Mouse (Mus musculus) left cerebral cortex, postnatal 25 days (tissue): ENCODE data around the gene Elobl. TPM values are rescaled to one million over a fixed set of nuclear protein-coding genes. Genes with fewer than 3 reads are reported as not detected.

Source experiments
- DNase-seq, 2 experiments: peaks; one replicate each; pipeline ENCODE4 v3.0.0; 2022; ENCODE audit warnings: low spot score in 2 of 2, mixed read lengths in 1 of 2
- intact Hi-C: fragments of 180-260 bp; cut with DNase I; formaldehyde crosslinking; loops from one replicate; pipeline ENCODE4 v1.15.1; 2025
- total RNA-seq, 2 experiments: library from RNA; stranded (reverse); gene quantifications; 2 replicates each; pipeline ENCODE4 v1.2.3; 2021

The Elobl gene
- total RNA-seq, 2 experiments from 2014 or later: not detected

DNA sequence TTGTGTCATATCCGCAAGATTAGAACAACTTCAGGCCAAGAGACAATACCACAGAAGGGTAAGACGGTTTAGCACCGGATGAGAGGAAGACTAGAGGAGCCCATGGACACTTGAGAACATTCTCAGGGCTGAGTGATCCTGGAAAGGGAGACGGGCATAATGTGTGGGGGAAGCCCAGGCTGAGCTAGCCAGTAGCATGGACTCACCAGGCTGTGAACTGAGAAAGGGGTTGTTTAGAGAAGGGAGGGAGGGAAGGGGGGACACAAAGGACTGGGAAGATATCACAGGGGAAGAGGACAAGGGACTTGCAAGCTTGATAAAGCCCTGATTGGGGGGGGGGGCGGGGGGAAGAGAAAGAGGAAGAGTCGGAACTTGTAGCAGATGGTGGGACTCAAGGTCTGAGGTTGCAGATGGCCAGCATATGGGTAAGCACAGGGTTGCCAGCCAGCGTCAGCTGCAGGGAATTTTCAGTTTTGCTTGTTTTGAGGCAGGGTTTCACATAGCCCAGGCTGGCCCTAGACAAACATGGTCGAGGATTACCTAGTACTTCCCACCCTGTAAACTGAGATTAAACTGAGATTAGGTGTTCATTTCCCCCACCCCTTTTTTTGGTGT lies 20.7 kb downstream of the Elobl start:
- DNase-seq: no peak
- intact Hi-C loops: no loop called here

DNA sequence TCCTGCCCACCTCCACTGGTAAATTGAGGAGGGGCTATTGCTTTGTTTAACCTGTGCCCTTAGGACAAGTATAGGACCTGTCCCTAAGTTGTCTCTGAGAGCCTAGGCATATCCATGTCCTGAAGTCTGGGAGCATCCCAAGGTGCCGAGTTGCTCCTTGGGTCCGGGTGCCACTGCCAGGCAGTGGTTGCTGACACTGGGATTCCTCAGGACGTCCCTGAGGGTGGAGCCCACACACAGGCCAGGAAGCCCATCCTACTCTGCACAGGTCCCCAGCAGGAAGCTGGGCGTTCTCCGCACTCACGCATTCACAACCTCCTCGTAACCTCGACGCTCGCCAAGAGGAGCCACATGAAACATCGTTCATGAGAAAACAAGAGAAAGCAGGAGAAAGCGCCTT lies 25.2 kb downstream of the Elobl start:
- intact Hi-C loops: no loop called here
- no peak for DNase-seq

DNA sequence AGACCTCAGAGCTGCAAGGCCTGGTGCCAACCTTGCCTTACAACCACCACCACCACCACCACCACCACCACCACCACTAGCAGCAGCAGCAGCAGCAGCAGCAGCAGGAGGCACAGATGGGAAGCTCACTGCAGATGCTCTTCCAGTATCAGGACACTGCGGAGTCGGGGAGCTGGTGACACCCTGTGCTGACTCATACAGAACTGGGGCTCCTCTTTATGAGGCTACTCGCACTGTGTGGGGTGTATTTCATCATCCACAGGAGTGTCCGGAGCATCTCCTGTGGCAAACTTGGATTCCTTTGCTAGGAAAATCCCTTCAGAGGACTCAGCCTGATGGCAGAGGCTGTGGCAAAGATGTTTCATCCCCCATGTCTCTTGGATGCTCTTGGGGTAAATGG lies 27.1 kb downstream of the Elobl start:
- intact Hi-C loops: loop anchor here (5.0 kb wide), 1 partner anchor 87 kb away; no protein-coding TSS in a partner anchor
- peak in 1 of 2 experiments; percentile 72 for DNase-seq

DNA sequence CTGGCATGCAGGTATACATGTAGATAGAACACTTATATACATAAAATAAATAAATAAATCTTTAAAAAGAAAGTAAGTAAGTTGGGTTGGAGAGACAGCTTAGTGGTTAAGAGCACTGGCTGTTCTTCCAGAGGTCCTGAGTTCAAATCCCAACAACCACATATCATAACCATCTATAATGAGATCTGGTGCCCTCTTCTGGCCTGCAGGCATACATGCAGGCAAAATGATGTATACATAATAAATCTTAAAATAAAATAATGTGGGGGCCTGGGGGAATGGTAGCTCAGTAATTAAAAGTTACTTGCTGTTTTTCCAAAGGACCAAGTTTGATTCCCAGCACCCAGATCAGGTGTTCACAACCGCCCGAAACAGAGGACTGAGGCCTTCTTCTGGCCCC lies 28.0 kb downstream of the Elobl start:
- intact Hi-C loops: loop anchor here (5.0 kb wide), 1 partner anchor 86 kb away; no protein-coding TSS in a partner anchor
- no peak for DNase-seq

DNA sequence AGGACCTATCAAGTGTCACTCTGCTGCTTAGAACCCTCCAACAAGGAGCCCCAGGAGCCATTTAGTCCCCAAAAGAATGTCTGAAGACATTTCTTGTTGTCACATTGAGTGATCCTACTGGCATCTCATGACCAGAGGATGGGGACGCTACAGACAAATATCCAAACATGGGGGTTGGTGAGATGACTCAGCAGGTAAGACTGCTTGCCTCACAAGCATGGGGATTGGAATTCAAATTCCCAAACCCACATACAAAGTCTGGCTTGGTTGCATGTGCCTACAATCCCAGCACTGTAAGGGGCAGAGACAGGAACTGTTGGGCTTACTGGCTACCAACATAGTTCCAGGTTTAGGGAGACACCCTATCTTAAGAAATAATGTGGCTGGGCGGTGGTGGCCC lies 28.8 kb downstream of the Elobl start:
- no peak for DNase-seq
- intact Hi-C loops: loop anchor here (5.0 kb wide), 1 partner anchor 86 kb away; no protein-coding TSS in a partner anchor

DNA sequence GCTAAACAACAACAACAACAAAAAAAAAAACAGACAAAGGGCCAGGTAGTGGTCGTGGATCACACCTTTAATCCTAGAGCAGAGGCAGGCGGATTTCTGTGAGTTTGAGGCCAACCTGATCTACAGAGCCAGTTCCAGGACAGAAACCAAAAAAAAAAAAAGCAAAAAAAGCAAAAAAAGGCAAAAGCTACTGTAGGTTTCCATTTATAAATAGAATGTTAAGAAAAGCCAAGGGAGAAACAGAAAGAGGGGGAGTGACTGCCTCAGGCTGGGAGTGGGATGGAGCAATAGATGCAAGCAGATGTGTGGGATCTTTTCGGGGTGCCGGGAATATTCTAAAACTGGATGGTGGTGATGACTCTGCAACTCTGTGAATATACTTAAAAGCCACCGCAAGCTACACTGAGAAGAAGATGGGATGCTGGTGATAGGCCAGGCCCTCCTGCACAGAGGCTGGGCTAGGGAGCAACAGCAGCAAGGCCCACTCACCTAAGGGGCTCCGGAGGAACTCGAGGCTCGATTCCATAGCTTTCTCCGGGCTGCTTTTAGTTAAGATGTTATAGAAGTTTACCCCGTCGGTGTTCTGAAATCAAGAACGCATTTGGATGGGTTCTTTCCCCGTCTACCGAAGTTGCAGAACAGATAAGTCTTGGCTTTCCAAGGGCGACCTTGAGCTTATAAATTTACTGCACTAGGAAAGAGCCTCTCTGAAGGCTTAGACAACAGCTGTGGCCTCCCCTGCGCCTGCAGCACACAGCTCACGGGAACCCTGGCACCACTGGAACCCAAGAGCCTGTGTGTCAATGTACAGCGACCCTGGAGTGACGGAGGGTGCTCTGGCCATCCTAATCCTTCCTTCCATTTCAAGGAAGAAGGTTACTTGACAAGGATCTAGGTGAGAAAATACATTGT lies 32.4 kb downstream of the Elobl start:
- intact Hi-C loops: no loop called here
- peak; percentile 36 to 92 for DNase-seq

DNA sequence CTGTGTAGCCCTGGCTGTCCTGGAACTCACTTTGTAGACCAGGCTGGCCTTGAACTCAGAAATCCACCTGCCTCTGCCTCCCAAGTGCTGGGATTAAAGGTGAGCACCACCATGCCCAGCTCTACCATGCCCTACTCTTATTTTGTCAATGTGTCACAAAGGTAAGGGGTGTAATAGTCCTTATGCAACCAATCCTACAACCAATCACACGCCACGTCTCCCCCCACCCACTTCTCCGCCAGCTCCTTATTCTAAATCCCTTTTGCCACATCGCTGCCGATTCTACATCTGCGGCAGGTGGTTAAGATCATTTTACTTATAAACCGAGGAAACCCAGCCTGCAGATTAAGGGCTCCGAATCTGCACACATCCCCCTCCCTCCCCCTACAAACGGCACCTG lies 33.7 kb downstream of the Elobl start:
- no peak for DNase-seq
- intact Hi-C loops: no loop called here

DNA sequence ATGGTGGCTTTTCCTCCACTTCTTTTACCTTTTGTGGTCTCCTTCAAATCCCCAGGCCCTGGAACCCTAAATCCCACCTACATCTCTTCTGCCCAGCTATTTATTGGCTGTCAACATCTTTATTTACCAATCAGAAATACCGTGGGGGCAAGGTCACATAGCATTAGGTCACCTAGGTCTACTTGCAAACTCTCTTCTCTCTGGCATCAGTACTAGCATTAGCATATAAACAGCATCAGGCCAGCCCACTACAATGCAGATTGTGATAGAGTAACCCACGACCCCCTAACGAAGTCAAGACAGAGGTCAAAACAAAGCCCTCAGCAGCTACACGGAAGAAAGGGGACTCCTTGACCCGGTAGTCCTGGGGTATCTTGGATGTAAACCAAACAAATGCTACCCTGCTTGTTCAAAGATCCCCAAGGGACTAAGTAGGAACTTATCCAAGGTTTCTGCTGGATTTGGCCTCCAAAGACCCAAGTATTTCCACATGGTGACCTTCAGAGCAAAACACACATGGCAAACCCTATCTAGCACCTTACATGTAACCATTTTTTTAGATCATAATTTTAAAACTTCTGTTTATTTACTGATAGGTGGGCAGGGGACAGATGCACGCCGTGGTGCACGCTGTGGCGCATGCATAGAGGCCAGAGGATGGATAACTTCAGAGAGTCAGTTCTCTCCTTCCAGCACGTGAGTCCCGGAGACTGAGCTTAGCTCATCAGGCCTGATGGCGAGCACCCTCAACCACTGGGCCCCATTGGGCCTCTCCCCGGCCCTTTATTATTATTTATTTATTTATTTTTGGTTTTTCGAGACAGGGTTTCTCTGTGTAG lies 34.8 kb downstream of the Elobl start:
- DNase-seq: no peak
- intact Hi-C loops: no loop called here

DNA sequence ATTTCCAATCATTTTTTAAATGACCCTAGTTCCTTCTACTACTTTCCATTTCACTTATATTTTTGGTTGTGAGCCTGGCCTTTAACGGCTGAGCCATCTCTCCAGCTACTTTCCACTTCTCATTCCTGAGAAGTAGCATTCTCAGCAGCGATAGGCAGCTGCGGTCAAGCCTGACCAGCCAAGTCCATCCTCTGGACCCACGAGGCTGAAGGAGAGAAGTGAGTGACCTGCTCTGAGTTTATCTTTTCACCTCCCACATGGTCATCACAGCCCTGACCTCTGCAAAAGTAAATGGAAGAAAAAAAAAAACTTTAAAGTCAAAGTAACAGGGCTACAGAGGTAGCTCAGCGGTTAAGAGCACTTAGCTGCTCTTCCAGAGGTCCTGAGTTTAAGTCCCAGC lies 40.2 kb downstream of the Elobl start:
- intact Hi-C loops: no loop called here
- no peak for DNase-seq

Other genes starting within 250 kb of the Elobl start
- 100 to 1,000 TPM; 116 to 123 TPM for gene Msi2, start 248.4 kb downstream of the Elobl start, total RNA-seq
- 10 to 100 TPM; 34.2 to 41.7 TPM for gene Akap1, start 102.3 kb downstream of the Elobl start, total RNA-seq
- gene Scpep1, start 11.5 kb downstream of the Elobl start, total RNA-seq: 10 to 100 TPM; 19.0 to 20.7 TPM
- gene Coil, start 3.3 kb upstream of the Elobl start, total RNA-seq: 10 to 100 TPM; 21.9 to 22.7 TPM
- gene Trim25, start 32.4 kb upstream of the Elobl start, total RNA-seq: 1 to 10 TPM; 3.3 to 3.8 TPM
- 10 to 100 TPM; 51.0 to 53.0 TPM for gene Dgke, start 99.9 kb upstream of the Elobl start, total RNA-seq
- not detected for gene Gm525, start 106.9 kb upstream of the Elobl start, total RNA-seq